In the genomic region with DNA sequence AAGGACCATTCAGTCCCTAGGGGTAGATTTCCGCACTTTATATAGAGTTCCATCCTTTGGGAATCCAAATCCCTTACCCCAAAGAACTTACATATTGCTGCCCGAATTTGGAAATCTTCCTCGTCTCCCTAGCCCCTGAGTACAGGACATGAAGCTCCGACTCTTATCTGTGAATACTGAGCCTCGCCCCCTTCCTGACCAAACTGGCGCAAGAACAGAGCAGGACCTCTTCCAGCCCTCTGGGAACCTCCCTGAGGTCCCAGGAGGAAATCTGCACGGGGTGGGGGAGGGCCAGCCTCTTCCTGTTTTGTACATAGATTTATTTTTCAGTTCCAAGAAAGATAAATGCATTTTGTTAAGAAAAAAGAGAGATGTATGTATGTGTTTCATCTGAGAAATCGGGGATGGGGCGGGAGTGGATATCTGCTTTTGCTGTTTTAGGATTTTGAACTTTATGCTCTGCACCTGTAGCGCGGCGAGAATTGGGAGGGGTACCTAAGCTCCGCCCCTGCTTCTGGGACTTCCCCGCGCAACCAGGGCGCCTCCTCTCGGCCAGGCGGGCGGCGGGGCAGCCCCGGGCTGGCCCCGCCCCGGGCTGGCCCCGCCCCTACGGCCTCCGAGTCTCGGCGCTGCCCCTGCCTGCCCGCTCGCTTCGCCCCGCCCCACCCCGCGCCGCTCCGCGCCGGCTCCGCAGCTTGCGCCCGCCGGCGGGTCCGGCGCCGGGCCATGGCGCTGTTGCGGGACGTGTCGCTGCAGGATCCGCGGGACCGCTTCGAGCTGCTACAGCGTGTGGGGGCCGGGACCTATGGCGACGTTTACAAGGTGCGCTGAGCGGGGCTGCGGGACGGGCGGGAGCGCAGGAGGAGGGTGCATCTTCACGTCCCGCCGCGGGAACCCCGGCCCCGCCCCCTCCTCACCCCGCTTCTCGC, we compare ENCODE assay signal across 8 mouse cellular contexts. TPM values are rescaled to one million over a fixed set of nuclear protein-coding genes. Genes with fewer than 3 reads are reported as not detected.
DNase-seq lines count a peak whose midpoint lies in the region; ATAC-seq lines count a peak whose summit lies in the region.

Gene Map4k2 (plus strand): TSS at position 612 of the 929 bp plus-strand sequence.

- H3K4me1 ChIP-seq in megakaryocyte, embryonic 14.5 days, result peaks cover 87% of the 10 kb centered on the region

- peaks cover 75% of the 10 kb centered on the region for H3K36me3 ChIP-seq in megakaryocyte, embryonic 14.5 days (replicated peaks; ENCODE audit: low read length)

- H3K9me3 ChIP-seq in megakaryocyte, embryonic 14.5 days, result no peaks in the 10 kb centered on the region

- intact Hi-C loops in gastrocnemius, postnatal 14 days (cut with DNase I; ENCODE audit: low total_unique reads), result no loop called here
- intact Hi-C loops in left cerebral cortex, postnatal 10 days (cut with DNase I), result no loop called here

- peak within 1 kb of the TSS; percentile 97 for H3K4me3 ChIP-seq in megakaryocyte, embryonic 14.5 days (replicated peaks)

- peak; percentile 90 for DNase-seq in gastrocnemius, postnatal 14 days
- DNase-seq in induced T-regulatory cell, adult 2 months (ENCODE audit: low read depth), result peak; percentile 95
- DNase-seq in left cerebral cortex, postnatal 10 days (ENCODE audit: extremely low spot score in 1 of 2, low spot score in 2 of 2), result peak in 1 of 2 experiments; percentile 92
- peak; percentile 86 for DNase-seq in right cerebral cortex, adult 18-20 months
- peak; percentile 74 for DNase-seq in urinary bladder, adult 2 months (ENCODE audit: low spot score)

- no peaks in the 10 kb centered on the region for H3K27me3 ChIP-seq in megakaryocyte, embryonic 14.5 days (replicated peaks)

- peak; percentile 62 for ATAC-seq in activated CD4-positive, CD25-positive, alpha-beta regulatory T cell, adult 4 months
- peak; percentile 67 for ATAC-seq in common myeloid progenitor, adult 5-6 weeks (replicated peaks; ENCODE audit: low read depth, poor library complexity, severe bottlenecking)

RNA-seq across cellular contexts. Expression of gene Map4k2, which starts in this region (rescaled TPM):
- 100 to 1,000 TPM in 1 of 2 experiments, 10 to 100 TPM in 1; 82.0 to 116 TPM for polyA plus RNA-seq in activated CD4-positive, CD25-positive, alpha-beta regulatory T cell, adult 4 months (2017; shearing (Covaris generic))
- 18.7 and 46.1 TPM in 2 replicates for total RNA-seq in common myeloid progenitor, adult 5-6 weeks (2017)
- 10 to 100 TPM in 1 of 2 experiments, 1 to 10 TPM in 1; 9.5 to 14.4 TPM for total RNA-seq in gastrocnemius, postnatal 14 days (2021)
- total RNA-seq in left cerebral cortex, postnatal 10 days (2021), result 10 to 100 TPM; 72.1 to 80.9 TPM
- 9.3 and 21.8 TPM in 2 replicates for polyA plus RNA-seq in megakaryocyte, embryonic 14.5 days (2012; ENCODE audit: insufficient read depth, low replicate concordance)
- 63.7 and 88.3 TPM in 2 replicates for polyA plus RNA-seq in urinary bladder, adult 2 months (2012; rRNA removed)
